Mouse (Mus musculus) erythroblast, embryonic 14.5 days (primary cell): ENCODE results near the gene Pstpip1.

Experiments
- GATA1 ChIP-seq: IDR thresholded peaks from 2 replicates; pipeline ENCODE4 v1.6.1; 2012; ENCODE audit warnings: low read length, inconsistent platforms, mixed read lengths
- TAL1 ChIP-seq: IDR thresholded peaks from 3 replicates; pipeline ENCODE4 v1.6.1; 2012; ENCODE audit warnings: low read length, inconsistent platforms, mixed read lengths

- TF ChIP-seq GATA1 = no peak
- TF ChIP-seq TAL1 = no peak
These were observed 2.3 kb downstream of the Pstpip1 start for GRCm38 (mm10) chr9:56092102-56092501.
